Mouse (Mus musculus) embryonic facial prominence, embryonic 12.5 days (tissue): Measurements from ENCODE around the gene BC051142. TPM values are rescaled to one million over a fixed set of nuclear protein-coding genes. Genes with fewer than 3 reads are reported as not detected.
"Not testable (repeated sequence)": the region's sequence is repeated elsewhere in the genome, so short reads cannot be mapped to it uniquely, and the experiment has no call there.

Source experiments
- ATAC-seq: fragments of 200-750 bp; cut with Nextera tagmentation; 2 replicates; pipeline ENCODE4 v1.8.0; 2017; ENCODE audit not compliant: insufficient number of reproducible peaks, insufficient read depth, low FRiP score, low TSS enrichment
- H3K27ac ChIP-seq: fragments of 300-500 bp; sonication (generic); 2 replicates; pipeline ENCODE4 v1.5.1; 2016; ENCODE audit warnings: mild to moderate bottlenecking
- H3K27me3 ChIP-seq: fragments of 300-500 bp; sonication (generic); 2 replicates; pipeline ENCODE4 v1.6.1; 2016; ENCODE audit warnings: mild to moderate bottlenecking, moderate library complexity
- H3K36me3 ChIP-seq: fragments of 300-500 bp; sonication (generic); 2 replicates; pipeline ENCODE4 v1.6.1; 2016; ENCODE audit warnings: mild to moderate bottlenecking
- H3K4me1 ChIP-seq: fragments of 300-500 bp; sonication (generic); 2 replicates; pipeline ENCODE4 v1.6.1; 2016
- H3K4me2 ChIP-seq: fragments of 300-500 bp; sonication (generic); replicated peaks from 2 replicates; pipeline ENCODE4 v1.6.1; 2016; ENCODE audit warnings: mild to moderate bottlenecking, moderate library complexity
- H3K4me3 ChIP-seq: fragments of 300-500 bp; sonication (generic); 2 replicates; pipeline ENCODE4 v1.5.1; 2016; ENCODE audit warnings: mild to moderate bottlenecking
- H3K9ac ChIP-seq: fragments of 300-500 bp; sonication (generic); 2 replicates; pipeline ENCODE4 v1.6.1; 2016; ENCODE audit warnings: mild to moderate bottlenecking, moderate library complexity
- H3K9me3 ChIP-seq: fragments of 300-500 bp; sonication (generic); 2 replicates; pipeline ENCODE4 v1.6.1; 2016; ENCODE audit warnings: mild to moderate bottlenecking, moderate library complexity
- WGBS: fragments of 180-500 bp; shearing (Covaris S2); methylation state at CpG from one replicate; pipeline ENCODE4 v1.1.7; 2016; 5-methylcytosine and 5-hydroxymethylcytosine counted together
- polyA plus RNA-seq: library from polyadenylated mRNA; unstranded; fragments of >200 nt; fragmentation: Nextera tagmentation; extraction: Ambion mirVana; gene quantifications from 2 replicates; pipeline ENCODE4 v1.2.1, GENCODE M21; 2016

BC051142 gene
- polyA plus RNA-seq, 1 experiment from 2014 or later, result 1.00 TPM

DNA sequence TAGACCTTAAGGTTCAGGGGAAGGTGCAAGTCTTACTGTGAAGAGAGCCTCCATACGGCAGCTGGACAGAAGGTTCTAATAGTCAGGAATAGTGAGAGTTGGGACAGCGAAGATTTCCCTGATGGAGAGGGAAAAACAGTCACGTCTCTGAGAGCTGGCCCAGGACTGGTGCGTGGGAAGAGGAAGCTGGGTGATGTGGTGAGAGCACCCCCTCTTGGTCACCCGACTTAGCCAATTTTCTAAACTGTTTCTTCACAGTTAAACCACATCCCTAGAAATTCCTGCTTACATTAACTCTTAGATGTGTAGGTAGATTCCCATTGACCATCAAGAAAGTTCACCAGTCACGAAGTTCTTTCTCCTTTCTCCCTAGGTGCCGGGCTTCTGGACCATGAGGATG lies 21.4 kb downstream of the BC051142 start:
- Histone ChIP-seq H3K9me3 (no peaks in the 10 kb centered on the region), H3K9ac (no peak overlapping the region), H3K4me2 (no peak overlapping the region), H3K4me3 (no peak overlapping the region), H3K36me3 (no peaks in the 10 kb centered on the region), H3K4me1 (no peaks in the 10 kb centered on the region), H3K27ac (no peak overlapping the region), H3K27me3 (0 out of 2 replicates have a peak, but pooled peaks cover 3% of the 10 kb centered on the region)
- 69% methylated on average over 7 of the region's 7 CpGs for WGBS
- ATAC-seq, result no peak

- H3K4me1 ChIP-seq, result no peaks in the 10 kb centered on the region
- no peaks in the 10 kb centered on the region for H3K36me3 ChIP-seq
- H3K27me3 ChIP-seq, result 0 out of 2 replicates have a peak, but pooled peaks cover 2% of the 10 kb centered on the region
- ATAC-seq, result no peak
- no peaks in the 10 kb centered on the region for H3K9me3 ChIP-seq
- H3K9ac ChIP-seq, result no peak overlapping the region
- no peak overlapping the region for H3K4me3 ChIP-seq
- H3K27ac ChIP-seq, result no peak overlapping the region
- H3K4me2 ChIP-seq, result no peak overlapping the region
These were observed 29.0 kb downstream of the BC051142 start for GRCm38 (mm10) chr17:34427597-34427996.

- Histone ChIP-seq H3K36me3 (no peaks in the 10 kb centered on the region), H3K4me1 (no peaks in the 10 kb centered on the region), H3K4me3 (no peak overlapping the region), H3K4me2 (no peak overlapping the region), H3K27ac (no peak overlapping the region), H3K9ac (no peak overlapping the region), H3K27me3 (no peaks in the 10 kb centered on the region), H3K9me3 (0 out of 2 replicates have a peak, but pooled peaks cover 4% of the 10 kb centered on the region)
- no peak for ATAC-seq
- 58% methylated on average over 4 of the region's 4 CpGs for WGBS
These were observed 38.5 kb downstream of the BC051142 start for GRCm38 (mm10) chr17:34437120-34437519.

DNA sequence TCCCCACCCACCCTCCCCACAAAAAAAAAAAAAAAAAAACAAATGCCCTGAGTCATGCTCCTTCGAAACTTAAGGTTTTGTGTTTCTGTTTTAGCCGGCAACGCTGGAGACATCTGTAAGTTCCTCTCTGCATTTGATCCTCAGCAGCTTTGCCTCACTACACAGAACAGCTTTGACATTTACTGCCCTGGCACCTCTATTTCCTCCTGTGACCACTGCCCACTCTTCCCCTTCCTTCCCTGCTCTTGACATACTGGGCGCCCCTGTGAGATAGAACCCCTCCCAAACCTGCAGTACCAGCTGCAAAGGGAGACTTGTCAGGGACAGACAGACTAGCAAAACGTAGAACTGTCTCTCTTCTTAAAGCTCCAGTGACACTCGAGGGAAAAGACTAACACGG lies 39.0 kb downstream of the BC051142 start:
- no peak for ATAC-seq
- Histone ChIP-seq H3K9ac (no peak overlapping the region), H3K4me3 (no peak overlapping the region), H3K9me3 (0 out of 2 replicates have a peak, but pooled peaks cover 4% of the 10 kb centered on the region), H3K4me1 (no peaks in the 10 kb centered on the region), H3K36me3 (no peaks in the 10 kb centered on the region), H3K4me2 (no peak overlapping the region), H3K27me3 (no peaks in the 10 kb centered on the region), H3K27ac (no peak overlapping the region)
- 61% methylated on average over 7 of the region's 7 CpGs for WGBS

DNA sequence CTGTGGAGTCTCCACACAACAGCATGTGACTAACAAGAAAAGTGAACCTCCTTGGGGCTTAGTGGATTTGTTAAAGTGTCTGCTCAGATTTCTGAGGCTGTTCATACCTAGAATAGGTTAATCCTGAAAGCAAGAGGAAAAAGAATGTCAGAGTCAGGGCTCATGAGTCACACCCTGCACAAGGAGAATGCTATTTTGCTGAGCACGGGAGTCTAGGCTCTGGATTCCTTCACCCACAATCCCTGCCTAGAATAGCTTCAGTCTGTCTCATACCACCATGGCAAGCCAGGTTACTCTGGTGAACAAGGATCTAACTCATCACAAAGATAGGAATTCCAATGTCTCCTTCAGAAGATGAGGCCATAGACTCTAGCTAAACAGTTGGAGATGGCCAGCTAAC lies 40.0 kb downstream of the BC051142 start:
- Histone ChIP-seq H3K4me3 (no peak overlapping the region), H3K36me3 (no peaks in the 10 kb centered on the region), H3K27ac (no peak overlapping the region), H3K9me3 (0 out of 2 replicates have a peak, but pooled peaks cover 4% of the 10 kb centered on the region), H3K4me1 (no peaks in the 10 kb centered on the region), H3K9ac (no peak overlapping the region), H3K27me3 (no peaks in the 10 kb centered on the region), H3K4me2 (no peak overlapping the region)
- no peak for ATAC-seq
- 43% methylated on average over 1 of the region's 1 CpGs for WGBS

GRCm38 (mm10) chr17:34439795-34440194 lies 41.2 kb downstream of the BC051142 start:
- Histone ChIP-seq H3K4me1 (no peaks in the 10 kb centered on the region), H3K27me3 (no peaks in the 10 kb centered on the region), H3K9ac (no peak overlapping the region), H3K27ac (no peak overlapping the region), H3K4me3 (no peak overlapping the region), H3K9me3 (0 out of 2 replicates have a peak, but pooled peaks cover 4% of the 10 kb centered on the region), H3K36me3 (no peaks in the 10 kb centered on the region), H3K4me2 (no peak overlapping the region)
- 47% methylated on average over 3 of the region's 3 CpGs for WGBS
- no peak for ATAC-seq

GRCm38 (mm10) chr17:34441990-34442389 lies 43.4 kb downstream of the BC051142 start:
- Histone ChIP-seq H3K9me3 (no peaks in the 10 kb centered on the region), H3K9ac (no peak overlapping the region), H3K36me3 (no peaks in the 10 kb centered on the region), H3K4me2 (no peak overlapping the region), H3K27me3 (no peaks in the 10 kb centered on the region), H3K4me3 (no peak overlapping the region), H3K4me1 (no peaks in the 10 kb centered on the region), H3K27ac (no peak overlapping the region)
- WGBS, result 90% methylated on average over 7 of the region's 7 CpGs
- ATAC-seq, result no peak

- Histone ChIP-seq H3K4me2 (no peak overlapping the region), H3K27me3 (no peaks in the 10 kb centered on the region), H3K4me3 (no peak overlapping the region), H3K9ac (no peak overlapping the region), H3K36me3 (no peaks in the 10 kb centered on the region), H3K4me1 (no peaks in the 10 kb centered on the region), H3K9me3 (no peaks in the 10 kb centered on the region), H3K27ac (no peak overlapping the region)
- no peak for ATAC-seq
- WGBS, result 49% methylated on average over 6 of the region's 6 CpGs
These were observed 49.9 kb downstream of the BC051142 start for GRCm38 (mm10) chr17:34448473-34449041.

- no peaks in the 10 kb centered on the region for H3K27me3 ChIP-seq
- H3K9me3 ChIP-seq, result no peaks in the 10 kb centered on the region
- H3K27ac ChIP-seq, result no peak overlapping the region
- H3K4me2 ChIP-seq, result no peak overlapping the region
- peaks cover 9% of the 10 kb centered on the region; the same call in 1 of the 2 replicates for H3K4me1 ChIP-seq
- no peak overlapping the region for H3K4me3 ChIP-seq
- no peaks in the 10 kb centered on the region for H3K36me3 ChIP-seq
- ATAC-seq, result no peak
- WGBS, result 78% methylated on average over 4 of the region's 4 CpGs
- H3K9ac ChIP-seq, result no peak overlapping the region
These were observed 59.0 kb downstream of the BC051142 start for GRCm38 (mm10) chr17:34457668-34458067.

- Histone ChIP-seq H3K27me3 (no peaks in the 10 kb centered on the region), H3K4me2 (no peak overlapping the region), H3K9ac (no peak overlapping the region), H3K4me1 (peaks cover 7% of the 10 kb centered on the region; the same call in 1 of the 2 replicates), H3K9me3 (no peaks in the 10 kb centered on the region), H3K27ac (no peak overlapping the region), H3K36me3 (no peaks in the 10 kb centered on the region), H3K4me3 (no peak overlapping the region)
- WGBS, result 83% methylated on average over 3 of the region's 3 CpGs
- ATAC-seq, result no peak
These were observed 60.6 kb downstream of the BC051142 start for GRCm38 (mm10) chr17:34459255-34459654.

GRCm38 (mm10) chr17:34465906-34466305 lies 67.3 kb downstream of the BC051142 start:
- not testable (repeated sequence) for H3K4me2 ChIP-seq, H3K27me3 ChIP-seq, H3K27ac ChIP-seq, ATAC-seq, H3K9ac ChIP-seq, H3K9me3 ChIP-seq, H3K4me3 ChIP-seq, H3K4me1 ChIP-seq, H3K36me3 ChIP-seq

- no peak overlapping the region for H3K4me3 ChIP-seq
- 91% methylated on average over 2 of the region's 2 CpGs for WGBS
- ATAC-seq, result no peak
- no peak overlapping the region for H3K9ac ChIP-seq
- H3K9me3 ChIP-seq, result no peaks in the 10 kb centered on the region
- no peak overlapping the region for H3K27ac ChIP-seq
- H3K4me1 ChIP-seq, result no peaks in the 10 kb centered on the region
- H3K27me3 ChIP-seq, result 0 out of 2 replicates have a peak, but pooled peaks cover 2% of the 10 kb centered on the region
- no peak overlapping the region for H3K4me2 ChIP-seq
- H3K36me3 ChIP-seq, result no peaks in the 10 kb centered on the region
These were observed 71.9 kb downstream of the BC051142 start for GRCm38 (mm10) chr17:34470491-34470890.
